30 mouse cellular contexts compared by ENCODE assay signal in genomic region chr3:153735796-153736549, GRCm38 (mm10). TPM values are rescaled to one million over a fixed set of nuclear protein-coding genes. Genes with fewer than 3 reads are reported as not detected.
DNase-seq lines count a peak whose midpoint lies in the region; ATAC-seq and TF ChIP-seq lines count a peak whose summit lies in the region.
"Had no signal": no experiment of that assay in that cellular context is flagged by ENCODE, and none has a peak within 500 bp of the region (broad histone marks: within the 10 kb centered on the region; RNA-seq: fewer than 3 reads in every experiment).

No protein-coding gene starts in this region.

- in situ Hi-C loops in Patski (cut with MboI; ENCODE audit: low pct_unique_long_range_greater_than_20kb): no loop called here

- H3K9me3 ChIP-seq in midbrain, embryonic 13.5 days: no peaks in the 10 kb centered on the region
- no peaks in the 10 kb centered on the region for H3K9me3 ChIP-seq in midbrain, embryonic 10.5 days (replicated peaks)
- H3K9me3 ChIP-seq in limb, embryonic 10.5 days (replicated peaks): no peaks in the 10 kb centered on the region
- H3K9me3 ChIP-seq: forebrain, embryonic 13.5 days; heart, embryonic 13.5 days; hindbrain, embryonic 10.5 days; hindbrain, embryonic 15.5 days; intestine, embryonic 15.5 days; limb, embryonic 15.5 days; midbrain, embryonic 12.5 days had no signal

- 0 out of 2 replicates have a peak overlapping the region, but pooled peaks have one; percentile 25 for H3K27ac ChIP-seq in midbrain, embryonic 13.5 days
- H3K27ac ChIP-seq in midbrain, embryonic 10.5 days (replicated peaks): no peak overlapping the region; the same call in 1 of the 2 replicates
- H3K27ac ChIP-seq in limb, embryonic 10.5 days: no peak overlapping the region
- H3K27ac ChIP-seq: forebrain, embryonic 13.5 days; heart, embryonic 13.5 days; hindbrain, embryonic 10.5 days; hindbrain, embryonic 15.5 days; intestine, embryonic 15.5 days; layer of hippocampus, adult 2 months; limb, embryonic 15.5 days; midbrain, embryonic 12.5 days had no signal

- DNase-seq in layer of hippocampus, adult 9-11 months: peak; percentile 26
- no peak for DNase-seq in layer of hippocampus, adult 9-10 months (ENCODE audit: low spot score)
- no peak for DNase-seq in midbrain, embryonic 10.5 days (ENCODE audit: low spot score)
- DNase-seq in Muller cell, postnatal 12 days (ENCODE audit: inconsistent ontology term): peak; percentile 11
- no peak for DNase-seq in Patski (ENCODE audit: low read depth, low spot score)
- no peak for DNase-seq in limb, embryonic 10.5 days (ENCODE audit: low spot score)
- DNase-seq: adrenal gland, adult 8-10 months; B cell, adult 2 months; cerebellum, adult 9-10 months; cerebellum, postnatal 36 days; gastrocnemius, postnatal 25 days; heart, adult 18-20 months; heart, postnatal 10 days; kidney, adult 2 months; kidney, postnatal 36 days; layer of hippocampus, postnatal 36 days; left cerebral cortex, postnatal 4 days; lung, embryonic 14.5 days; lung, postnatal 14 days; thymus, adult 2 months; thymus, postnatal 4 days had no signal

- ATAC-seq in midbrain, embryonic 13.5 days: no peak
- ATAC-seq in Patski: peak; percentile 56
- ATAC-seq: forebrain, embryonic 13.5 days; intestine, embryonic 15.5 days had no signal

- POLR2A ChIA-PET in Patski (lab: Charles Lee): interaction anchor here (0.6 kb wide), 2 partner anchors 16 to 17 kb away, joined by 3 to 6 read pairs; no protein-coding TSS in a partner anchor

- WGBS in midbrain, embryonic 13.5 days: 75% methylated on average over 13 of the region's 13 CpGs
- 82% methylated on average over 13 of the region's 13 CpGs for WGBS in midbrain, embryonic 10.5 days
- 82% methylated on average over 13 of the region's 13 CpGs for WGBS in limb, embryonic 10.5 days

- H3K9ac ChIP-seq in midbrain, embryonic 13.5 days (replicated peaks): no peak overlapping the region
- H3K9ac ChIP-seq: forebrain, embryonic 13.5 days; heart, embryonic 13.5 days; hindbrain, embryonic 15.5 days; intestine, embryonic 15.5 days; limb, embryonic 15.5 days; lung, embryonic 14.5 days; midbrain, embryonic 12.5 days had no signal

- TF ChIP-seq CTCF in Patski (IDR thresholded peaks at IDR 0.05): no peak

- H3K36me3 ChIP-seq in midbrain, embryonic 13.5 days: no peaks in the 10 kb centered on the region
- no peaks in the 10 kb centered on the region for H3K36me3 ChIP-seq in midbrain, embryonic 10.5 days
- no peaks in the 10 kb centered on the region for H3K36me3 ChIP-seq in limb, embryonic 10.5 days
- H3K36me3 ChIP-seq: heart, embryonic 13.5 days; hindbrain, embryonic 10.5 days; hindbrain, embryonic 15.5 days; intestine, embryonic 15.5 days; limb, embryonic 15.5 days; midbrain, embryonic 12.5 days had no signal

- CTCF ChIA-PET in Patski (lab: Charles Lee): interaction anchor here (1.4 to 1.5 kb wide), 4 partner anchors 9 to 71 kb away, joined by 3 to 5 read pairs (median 4); no protein-coding TSS in a partner anchor

- H3K4me2 ChIP-seq in midbrain, embryonic 13.5 days (replicated peaks): no peak overlapping the region
- H3K4me2 ChIP-seq: forebrain, embryonic 13.5 days; heart, embryonic 13.5 days; hindbrain, embryonic 15.5 days; intestine, embryonic 15.5 days; limb, embryonic 15.5 days; lung, embryonic 14.5 days; midbrain, embryonic 12.5 days had no signal

- H3K4me3 ChIP-seq in midbrain, embryonic 13.5 days (replicated peaks): no peak overlapping the region
- no peak overlapping the region for H3K4me3 ChIP-seq in midbrain, embryonic 10.5 days
- no peak overlapping the region for H3K4me3 ChIP-seq in limb, embryonic 10.5 days
- H3K4me3 ChIP-seq: forebrain, embryonic 13.5 days; heart, embryonic 13.5 days; hindbrain, embryonic 10.5 days; hindbrain, embryonic 15.5 days; intestine, embryonic 15.5 days; layer of hippocampus, adult 2 months; limb, embryonic 15.5 days; midbrain, embryonic 12.5 days had no signal

- H3K4me1 ChIP-seq in midbrain, embryonic 13.5 days (replicated peaks): peaks cover 46% of the 10 kb centered on the region
- H3K4me1 ChIP-seq in midbrain, embryonic 10.5 days: peaks cover 52% of the 10 kb centered on the region
- peaks cover 25% of the 10 kb centered on the region for H3K4me1 ChIP-seq in limb, embryonic 10.5 days

- H3K27me3 ChIP-seq in midbrain, embryonic 13.5 days: no peaks in the 10 kb centered on the region
- H3K27me3 ChIP-seq in midbrain, embryonic 10.5 days (ENCODE audit: low read depth, poor library complexity, severe bottlenecking): peaks cover 4% of the 10 kb centered on the region
- no peaks in the 10 kb centered on the region for H3K27me3 ChIP-seq in Patski
- H3K27me3 ChIP-seq in limb, embryonic 10.5 days (ENCODE audit: low read depth, poor library complexity, severe bottlenecking): 0 out of 2 replicates have a peak, but pooled peaks cover 5% of the 10 kb centered on the region
- H3K27me3 ChIP-seq: hindbrain, embryonic 15.5 days; intestine, embryonic 15.5 days; midbrain, embryonic 12.5 days had no signal

RNA-seq across cellular contexts. Expression of gene St6galnac3, which starts 11.0 kb away (rescaled TPM):
- polyA plus RNA-seq in midbrain, embryonic 13.5 days (2015; fragmentation: Nextera tagmentation; extraction: Ambion mirVana): 24.1 and 26.7 TPM in 2 replicates
- polyA plus RNA-seq in midbrain, embryonic 10.5 days (2016; fragmentation: Nextera tagmentation; extraction: Ambion mirVana): 33.4 and 33.6 TPM in 2 replicates
- polyA plus RNA-seq in Patski (2021): 12.2 TPM
- 53.3 and 53.6 TPM in 2 replicates for polyA plus RNA-seq in limb, embryonic 10.5 days (2016; fragmentation: Nextera tagmentation; extraction: Ambion mirVana)

Comparison
In these comparisons a context has a peak if more than half of its experiments do, and no peak if none do; other contexts are left out.
1. DNase-seq: peak in layer of hippocampus, adult 9-11 months (single experiment) and Muller cell, postnatal 12 days (single experiment); none in layer of hippocampus, adult 9-10 months (single experiment), midbrain, embryonic 10.5 days (single experiment), Patski (single experiment) and limb, embryonic 10.5 days (single experiment).